ENCODE assay signal across 12 mouse cellular contexts in genomic region chr7:24459843-24460242, GRCm38 (mm10). TPM values are rescaled to one million over a fixed set of nuclear protein-coding genes. Genes with fewer than 3 reads are reported as not detected.
DNase-seq lines count a peak whose midpoint lies in the region; ATAC-seq lines count a peak whose summit lies in the region.
"Had no signal": no experiment of that assay in that cellular context is flagged by ENCODE, and none has a peak within 500 bp of the region (broad histone marks: within the 10 kb centered on the region; RNA-seq: fewer than 3 reads in every experiment).

No protein-coding gene starts in this region.

- peaks cover 23% of the 10 kb centered on the region; the same call in 1 of the 2 replicates for H3K27me3 ChIP-seq in heart, embryonic 12.5 days (replicated peaks)
- H3K27me3 ChIP-seq: forebrain, embryonic 15.5 days had no signal

- H3K4me1 ChIP-seq in heart, embryonic 12.5 days (replicated peaks) = peaks cover 17% of the 10 kb centered on the region

- no peak overlapping the region for H3K4me2 ChIP-seq in heart, embryonic 12.5 days
- H3K4me2 ChIP-seq: forebrain, embryonic 15.5 days had no signal

- ATAC-seq in heart, embryonic 12.5 days (ENCODE audit: insufficient number of reproducible peaks, low FRiP score) = no peak
- ATAC-seq in megakaryocyte progenitor cell, adult 5-6 weeks (replicated peaks; ENCODE audit: poor library complexity) = peak; percentile 17; the same call in 1 of the 2 replicates
- ATAC-seq: forebrain, embryonic 15.5 days had no signal

- no peaks in the 10 kb centered on the region for H3K9me3 ChIP-seq in heart, embryonic 12.5 days (replicated peaks)
- H3K9me3 ChIP-seq: forebrain, embryonic 15.5 days; G1E had no signal

- no peaks in the 10 kb centered on the region for H3K36me3 ChIP-seq in heart, embryonic 12.5 days
- H3K36me3 ChIP-seq: forebrain, embryonic 15.5 days; G1E had no signal

- H3K4me3 ChIP-seq in heart, embryonic 12.5 days = no peak overlapping the region
- H3K4me3 ChIP-seq: forebrain, embryonic 15.5 days had no signal

- no peak overlapping the region for H3K9ac ChIP-seq in heart, embryonic 12.5 days
- H3K9ac ChIP-seq: forebrain, embryonic 15.5 days had no signal

- H3K27ac ChIP-seq in heart, embryonic 12.5 days (ENCODE audit: poor library complexity, severe bottlenecking) = no peak overlapping the region
- H3K27ac ChIP-seq: forebrain, embryonic 15.5 days had no signal

- WGBS in heart, embryonic 12.5 days = 64% methylated on average over 3 of the region's 3 CpGs

- peak; percentile 49 to 70 for DNase-seq in heart, adult 18-20 months
- DNase-seq in R1 (ENCODE audit: low read depth, low spot score) = peak; percentile 78
- DNase-seq in kidney, postnatal 14 days = peak; percentile 16
- DNase-seq in ovary, postnatal 14 days (ENCODE audit: low spot score) = no peak
- DNase-seq in embryo, embryonic 10 days (ENCODE audit: low spot score) = no peak
- DNase-seq in thymus, adult 18-20 months = no peak
- DNase-seq: cerebellum, adult 2 months had no signal

RNA-seq across cellular contexts. Expression of gene Plaur, which starts 2.4 kb away (rescaled TPM):
- 1 to 10 TPM; 2.6 to 3.4 TPM for total RNA-seq in heart, adult 18-20 months (2021)
- 5.6 and 8.8 TPM in 2 replicates for polyA plus RNA-seq in heart, embryonic 12.5 days (2016; fragmentation: Nextera tagmentation; extraction: Ambion mirVana)
- 17.9 and 21.2 TPM in 2 replicates for total RNA-seq in megakaryocyte progenitor cell, adult 5-6 weeks (2015)
- total RNA-seq in megakaryocyte progenitor cell, adult 5-6 weeks (2017) = 20.5 and 27.6 TPM in 2 replicates

RNA-seq across cellular contexts. Expression of gene Irgc1, which starts 7.7 kb away (rescaled TPM):
- not detected for total RNA-seq in heart, adult 18-20 months (2021)
- not detected in 2 replicates for polyA plus RNA-seq in heart, embryonic 12.5 days (2016; fragmentation: Nextera tagmentation; extraction: Ambion mirVana)
- 0.07 TPM in 1 of 2 replicates, not detected in the other for total RNA-seq in megakaryocyte progenitor cell, adult 5-6 weeks (2015)
- not detected in 2 replicates for total RNA-seq in megakaryocyte progenitor cell, adult 5-6 weeks (2017)
- total RNA-seq: layer of hippocampus, adult 8-10 months had no signal
- polyA plus RNA-seq: cerebellum, adult 2 months; forebrain, embryonic 15.5 days had no signal

RNA-seq across cellular contexts. Expression of gene Cadm4, which starts 22.0 kb away (rescaled TPM):
- 10 to 100 TPM; 15.4 to 24.2 TPM for total RNA-seq in heart, adult 18-20 months (2021)
- polyA plus RNA-seq in heart, embryonic 12.5 days (2016; fragmentation: Nextera tagmentation; extraction: Ambion mirVana) = 0.65 and 0.81 TPM in 2 replicates
- not detected in 2 replicates for total RNA-seq in megakaryocyte progenitor cell, adult 5-6 weeks (2015)
- not detected in 2 replicates for total RNA-seq in megakaryocyte progenitor cell, adult 5-6 weeks (2017)
- total RNA-seq: G1E had no signal

RNA-seq across cellular contexts. Expression of gene Zfp428, which starts 47.0 kb away (rescaled TPM):
- 10 to 100 TPM; 13.3 to 20.8 TPM for total RNA-seq in heart, adult 18-20 months (2021)
- 31.9 and 35.8 TPM in 2 replicates for polyA plus RNA-seq in heart, embryonic 12.5 days (2016; fragmentation: Nextera tagmentation; extraction: Ambion mirVana)
- total RNA-seq in megakaryocyte progenitor cell, adult 5-6 weeks (2015) = 2.0 and 2.2 TPM in 2 replicates
- total RNA-seq in megakaryocyte progenitor cell, adult 5-6 weeks (2017) = 1.3 and 3.6 TPM in 2 replicates

RNA-seq across cellular contexts. Expression of gene AC161166.1, which starts 52.4 kb away (rescaled TPM):
- total RNA-seq in heart, adult 18-20 months (2021) = not detected
- polyA plus RNA-seq in heart, embryonic 12.5 days (2016; fragmentation: Nextera tagmentation; extraction: Ambion mirVana) = 0.37 and 0.40 TPM in 2 replicates
- total RNA-seq in megakaryocyte progenitor cell, adult 5-6 weeks (2015) = not detected in 2 replicates
- total RNA-seq in megakaryocyte progenitor cell, adult 5-6 weeks (2017) = not detected in 2 replicates
- total RNA-seq: layer of hippocampus, adult 8-10 months had no signal
- polyA plus RNA-seq: cerebellum, adult 2 months; G1E had no signal

Comparison
In these comparisons a context has a peak if more than half of its experiments do, and no peak if none do; other contexts are left out.
1. DNase-seq: peak in heart, adult 18-20 months (2 of 2), R1 (single experiment) and kidney, postnatal 14 days (single experiment); none in ovary, postnatal 14 days (single experiment), embryo, embryonic 10 days (single experiment) and thymus, adult 18-20 months (0 of 2).
2. RNA of gene Plaur, which starts 2.4 kb away (total RNA-seq): 17.9 to 27.6 TPM in megakaryocyte progenitor cell, adult 5-6 weeks; 2.6 to 3.4 TPM in heart, adult 18-20 months; every median in the first group is over 4 times any median in the second.
3. RNA of gene Cadm4, which starts 22.0 kb away (total RNA-seq): 15.4 to 24.2 TPM in heart, adult 18-20 months; not detected in megakaryocyte progenitor cell, adult 5-6 weeks; every median in the first group is over 10 times any median in the second.